Mouse (Mus musculus): ENCODE results near the gene Tbc1d17. TPM values are rescaled to one million over a fixed set of nuclear protein-coding genes. Genes with fewer than 3 reads are reported as not detected.
A peak's percentile ranks its signal among the peaks of the same experiment; 100 is the strongest.

The Tbc1d17 gene
- total RNA-seq, 2 experiments from 2014 or later: 36.7 to 57.6 TPM

DNA sequence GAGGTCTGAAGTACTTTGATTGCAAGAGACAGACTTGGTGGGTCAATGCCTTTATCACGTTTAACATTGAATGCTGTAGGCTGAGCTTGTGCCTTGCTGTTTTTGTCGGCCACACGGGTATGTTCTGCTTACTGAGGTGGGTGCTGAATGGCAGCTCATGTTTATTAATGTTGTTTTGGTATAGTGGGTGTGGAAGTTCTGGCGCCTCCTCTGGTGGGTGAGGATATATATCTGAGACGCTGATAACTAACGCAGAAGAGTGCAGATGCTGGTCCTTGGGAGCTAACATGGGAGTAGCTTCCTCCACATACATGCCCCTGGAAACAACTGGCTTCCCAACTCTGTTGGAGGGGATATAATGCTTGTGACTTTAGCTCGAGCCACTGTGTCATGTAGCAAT, 25.5 kb downstream of the Tbc1d17 start:
- DNase-seq: no peak

DNA sequence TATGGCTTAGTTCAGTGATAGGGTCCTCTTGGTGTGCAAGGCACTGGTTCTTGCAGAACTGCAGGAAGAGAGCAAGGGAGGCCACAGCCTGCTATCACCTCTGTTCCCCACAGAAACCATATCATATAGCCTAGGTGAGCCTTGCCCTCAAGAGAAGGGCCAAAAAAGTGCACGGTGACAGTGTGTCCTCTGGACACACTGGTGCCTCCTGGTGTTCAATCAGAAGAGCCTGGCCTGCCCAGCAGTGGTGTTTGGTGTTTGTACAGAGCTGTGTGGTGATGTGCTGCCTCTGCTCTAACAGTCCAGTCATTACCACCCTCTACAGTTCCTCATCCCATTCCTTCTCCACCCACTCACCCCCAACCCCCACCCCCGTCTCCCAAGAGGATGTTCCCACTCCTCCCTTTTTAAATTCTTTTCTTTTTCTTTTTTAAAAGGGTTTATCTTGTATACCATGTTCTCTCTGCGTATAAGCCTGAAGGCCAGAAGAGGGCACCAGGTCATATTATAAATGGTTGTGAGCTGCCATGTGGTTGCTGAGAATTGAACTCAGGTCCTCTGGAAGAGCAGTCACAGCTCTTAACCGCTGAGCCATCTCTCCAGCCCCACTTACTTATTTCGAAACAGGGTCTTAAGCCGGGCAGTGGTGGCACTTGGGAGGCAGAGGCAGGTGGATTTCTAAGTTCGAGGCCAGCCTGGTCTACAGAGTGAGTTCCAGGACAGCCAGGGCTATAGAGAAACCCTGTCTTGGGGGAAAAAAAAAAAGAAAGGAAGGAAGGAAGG, 27.0 kb downstream of the Tbc1d17 start:
- peak in 1 of 2 experiments; percentile 0 for DNase-seq

DNA sequence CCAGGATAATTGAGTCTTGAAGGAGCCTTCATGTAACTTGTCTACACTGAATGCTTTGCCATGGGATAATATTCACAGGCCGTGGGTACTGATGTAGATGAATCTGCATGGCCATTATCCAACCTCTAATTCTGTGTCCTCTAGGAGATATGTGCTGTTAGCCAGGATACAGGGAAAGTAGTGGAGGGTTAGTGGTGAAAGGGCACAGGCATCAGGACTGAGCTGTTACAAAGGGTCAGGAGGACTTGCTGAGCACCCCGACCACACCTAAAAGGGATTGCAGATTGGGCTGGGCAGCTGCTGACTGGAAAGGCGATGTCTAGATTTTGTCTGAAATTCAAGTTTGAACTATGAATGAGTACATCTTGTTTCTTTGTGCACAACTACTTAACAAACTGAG, 28.4 kb downstream of the Tbc1d17 start:
- no peak for DNase-seq

DNA sequence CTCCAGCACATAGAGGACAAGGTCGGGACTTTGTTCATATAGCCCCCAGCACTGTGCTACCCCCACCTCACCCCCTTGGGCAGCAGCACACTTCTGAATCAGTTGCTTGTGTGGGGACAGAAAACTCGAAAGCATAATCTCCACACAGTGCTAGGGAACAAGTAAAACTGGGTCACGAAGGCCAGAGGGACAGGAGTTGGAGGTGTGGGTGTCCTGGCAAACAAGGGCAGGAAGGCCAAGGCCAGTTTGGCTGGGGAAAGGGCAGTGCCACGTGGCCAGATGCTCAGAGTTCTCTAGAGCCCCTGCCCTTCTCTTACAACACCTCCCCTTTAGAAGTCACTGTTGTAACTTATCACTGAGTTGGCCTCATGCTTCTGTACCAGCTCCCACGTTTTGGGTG, 29.0 kb downstream of the Tbc1d17 start:
- DNase-seq: peak in 1 of 2 experiments; percentile 36

DNA sequence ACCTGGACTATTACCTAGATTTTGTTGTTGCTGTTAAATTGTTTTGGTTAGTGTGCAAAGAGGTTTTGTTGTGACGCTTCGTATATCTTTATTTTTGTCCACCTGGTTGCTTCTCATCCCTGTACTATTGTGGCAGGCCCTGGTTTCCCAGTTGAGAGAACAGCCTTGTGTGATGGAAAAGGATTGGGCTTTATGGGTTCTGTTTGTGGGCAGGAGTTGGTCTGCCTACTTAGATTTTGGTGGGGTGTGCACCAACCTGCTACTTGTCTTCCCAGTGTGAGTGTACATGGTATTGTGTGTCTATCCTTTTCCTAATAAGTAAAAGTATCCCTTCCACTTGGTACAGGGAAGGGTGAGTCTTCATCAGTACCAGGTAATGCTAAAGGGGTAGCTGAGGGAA, 29.5 kb downstream of the Tbc1d17 start:
- DNase-seq: no peak

DNA sequence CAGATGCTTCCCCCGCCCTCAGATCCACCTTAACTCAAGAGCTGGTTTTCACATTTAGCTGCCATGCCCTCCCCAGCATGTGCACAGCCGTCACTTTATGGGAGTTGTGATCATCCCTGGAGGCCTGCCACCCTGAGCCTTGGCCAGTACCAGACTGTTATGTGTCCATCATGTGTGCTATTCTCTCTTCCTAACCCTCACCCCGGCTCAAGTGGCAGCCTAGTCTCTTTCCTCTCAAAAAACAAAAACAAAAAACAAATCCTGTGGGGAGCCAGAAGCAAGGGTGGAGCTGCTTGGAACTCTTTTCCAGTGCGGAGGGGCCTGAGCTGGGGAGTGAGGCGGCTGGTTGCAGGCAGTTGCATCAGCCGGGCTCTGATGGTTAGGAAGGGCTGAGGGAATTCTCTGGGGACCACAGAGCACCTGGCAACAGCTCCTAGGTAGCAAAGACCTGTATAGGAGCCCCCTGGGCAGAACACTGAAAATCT, 30.1 kb downstream of the Tbc1d17 start:
- peak; percentile 69 to 77 for DNase-seq

DNA sequence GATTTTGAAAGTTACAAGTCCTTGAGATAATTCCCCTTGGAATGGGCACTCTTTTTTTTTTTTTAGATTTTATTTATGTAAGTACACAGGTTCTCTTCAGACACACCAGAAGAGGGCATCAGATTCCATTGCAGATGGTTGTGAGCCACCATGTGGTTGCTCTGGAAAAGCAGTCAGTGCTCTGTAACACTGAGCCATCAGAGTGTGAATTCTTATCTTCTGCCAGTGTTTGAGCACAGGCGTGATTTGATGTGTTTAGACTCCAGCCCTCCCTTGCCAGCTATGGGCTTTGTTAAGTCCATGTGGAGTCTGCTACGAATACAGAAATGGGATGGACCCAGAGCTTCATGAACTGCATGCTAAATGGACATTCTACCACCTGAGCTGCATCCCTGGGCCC, 30.7 kb downstream of the Tbc1d17 start:
- peak in 1 of 2 experiments; percentile 32 for DNase-seq

DNA sequence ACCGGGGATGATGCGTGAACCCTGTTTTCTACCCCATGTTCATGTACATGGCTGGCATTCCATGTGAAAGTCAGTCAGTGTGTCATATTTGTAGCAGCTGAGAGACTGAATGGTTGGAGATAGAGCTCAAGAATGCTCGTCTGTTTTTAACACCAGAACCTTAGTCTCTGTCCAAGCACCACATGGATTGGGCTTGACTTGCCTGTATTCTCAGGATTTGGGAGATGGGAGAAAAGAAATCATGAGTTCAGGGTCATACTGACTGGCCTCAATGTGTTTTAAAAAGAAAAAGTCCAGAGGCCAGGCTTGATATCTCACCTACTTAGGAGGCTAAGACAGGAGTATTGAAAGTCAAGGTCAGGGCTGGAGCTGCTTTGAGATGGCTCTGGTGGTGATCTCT, 31.4 kb downstream of the Tbc1d17 start:
- peak in 1 of 2 experiments; percentile 25 for DNase-seq

DNA sequence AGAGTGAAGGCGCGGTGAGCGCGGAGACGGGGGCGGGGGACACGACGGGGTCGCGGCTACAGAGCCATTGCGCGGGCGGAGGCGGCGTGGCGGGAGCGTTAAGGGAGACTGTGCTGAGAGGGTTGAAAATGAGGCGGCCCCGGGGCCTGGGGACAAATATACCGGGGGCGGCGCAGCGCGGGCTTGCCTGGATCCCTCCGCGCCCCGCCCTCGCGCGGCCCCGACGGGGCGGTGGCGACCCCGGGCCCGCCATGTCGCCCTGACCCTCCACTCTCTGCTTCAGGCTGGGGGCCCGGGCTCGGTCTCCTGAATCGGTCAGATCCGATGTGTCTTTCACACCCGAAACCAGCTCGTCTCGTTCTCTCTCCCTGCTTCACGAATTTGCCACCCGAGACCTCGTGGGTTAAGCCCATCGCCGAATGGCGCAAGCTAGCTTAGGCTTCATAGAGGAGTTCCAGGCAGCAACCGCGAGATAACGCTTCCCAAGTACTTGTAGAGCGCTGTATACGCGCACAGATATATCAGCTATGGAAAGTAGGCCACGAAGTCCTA, 32.3 kb downstream of the Tbc1d17 start, which contains the start of gene Atf5:
Atf5 (minus strand) TSS at position 189 of the 552 bp plus-strand sequence.
- peak in 1 of 2 experiments; percentile 82 for DNase-seq

DNA sequence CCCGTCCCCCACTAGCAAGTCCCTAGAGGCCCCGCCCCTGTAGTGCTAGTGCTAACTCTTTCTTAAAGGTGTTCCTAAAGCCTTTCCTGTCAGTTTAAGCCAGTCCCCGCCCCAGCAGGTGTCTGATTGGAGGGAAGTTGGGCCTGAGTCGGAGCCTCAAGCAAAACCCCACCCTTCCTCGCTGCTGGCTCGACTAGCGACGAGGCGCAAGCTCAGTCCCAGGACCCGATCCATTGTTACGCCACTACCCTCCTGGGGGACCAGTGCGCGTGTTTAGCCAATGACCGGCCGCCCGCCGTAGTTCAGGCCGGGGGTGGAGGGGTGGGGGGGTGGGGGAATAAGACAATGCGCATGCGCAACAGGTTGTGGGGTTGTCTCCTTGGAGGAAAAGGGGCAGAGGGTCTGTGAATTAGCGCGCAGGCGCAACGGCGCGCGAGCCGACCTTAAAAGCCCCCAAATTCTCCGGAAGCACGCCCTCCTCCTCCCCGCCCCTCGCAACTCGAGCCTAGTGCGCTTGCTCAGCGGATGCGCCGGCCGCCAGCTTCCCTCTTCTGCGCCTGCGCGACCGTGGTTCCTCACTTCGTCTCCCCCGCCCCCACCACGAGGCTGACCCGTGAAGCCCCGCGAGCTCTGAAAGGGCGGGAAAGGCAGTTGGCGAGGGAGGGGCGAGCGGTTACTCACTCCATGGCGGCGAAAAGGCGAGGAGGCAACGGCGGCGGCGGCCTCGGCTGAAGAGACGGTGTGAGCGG, 33.0 kb downstream of the Tbc1d17 start, which contains the start of the genes Nup62 and Il4i1:
Nup62 (plus strand) TSS at position 368 of the 749 bp plus-strand sequence.
Il4i1 (plus strand) TSS at position 667 of the 749 bp plus-strand sequence.
- peak; percentile 99 for DNase-seq

DNA sequence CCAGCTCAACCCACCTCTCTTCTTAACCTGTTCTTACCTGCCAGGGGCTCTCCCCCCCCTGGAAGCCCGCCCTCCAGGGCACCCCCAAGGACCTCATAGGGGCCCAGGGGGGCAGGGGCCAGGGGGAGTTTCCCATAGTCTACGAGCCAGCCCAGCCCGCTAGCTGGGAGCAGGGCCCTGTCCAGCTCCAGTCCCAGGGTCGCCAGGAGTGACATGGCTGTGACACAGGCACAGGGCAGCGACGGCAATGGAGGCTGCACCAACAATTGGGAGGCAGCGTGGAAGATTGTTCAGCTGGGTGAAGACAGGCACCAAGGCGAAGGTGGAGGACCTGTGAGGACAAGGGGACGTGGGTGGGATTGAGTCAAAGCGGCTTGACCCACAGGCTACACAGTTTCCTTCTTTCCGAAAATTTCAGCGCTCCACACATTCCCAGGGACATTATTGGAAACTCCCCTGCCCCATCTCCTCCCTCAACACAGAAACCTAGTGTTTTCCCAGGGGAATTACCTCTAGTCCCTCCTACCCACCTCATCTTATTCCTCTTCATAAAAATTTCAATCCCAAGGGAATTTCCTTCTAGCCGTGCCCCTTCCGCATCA, 33.8 kb downstream of the Tbc1d17 start:
- DNase-seq: no peak

DNA sequence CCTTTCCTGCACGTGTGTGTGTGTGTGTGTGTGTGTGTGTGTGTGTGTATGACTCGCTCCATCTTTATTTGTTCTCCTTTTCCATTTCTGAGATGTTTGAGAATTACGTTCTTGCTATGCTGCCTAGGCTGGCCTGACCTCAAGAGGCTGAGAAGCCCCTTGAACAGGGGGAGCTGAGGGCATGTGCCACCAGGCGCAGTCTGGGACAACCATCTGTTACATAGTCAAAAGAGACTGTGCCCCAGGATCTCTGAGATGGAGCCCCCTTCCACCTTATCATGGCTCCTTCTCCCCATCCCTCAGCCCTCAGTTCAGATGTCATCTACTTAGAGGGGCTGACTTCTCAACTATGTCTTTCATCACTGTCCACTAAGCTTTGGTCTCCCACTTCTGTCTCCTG, 34.5 kb downstream of the Tbc1d17 start:
- DNase-seq: peak in 1 of 2 experiments; percentile 5

DNA sequence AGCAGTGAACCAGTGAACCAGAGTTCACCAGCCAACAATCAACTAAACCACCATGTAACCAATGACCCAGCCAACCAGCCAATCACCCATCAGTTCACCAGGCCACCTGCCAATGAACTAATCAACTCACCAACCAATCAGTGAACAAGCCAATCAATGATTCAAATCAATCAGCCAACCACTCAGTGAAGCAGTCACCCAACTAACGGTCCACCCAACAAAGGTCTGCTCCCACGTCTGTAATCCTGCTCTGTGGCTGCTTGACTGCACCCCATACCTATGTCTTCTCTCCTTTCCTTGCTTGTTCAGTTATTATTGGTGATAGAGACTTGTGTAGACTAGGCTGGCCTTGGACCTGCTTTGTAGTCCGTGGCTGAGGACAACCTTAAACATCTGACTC, 34.9 kb downstream of the Tbc1d17 start:
- DNase-seq: no peak

DNA sequence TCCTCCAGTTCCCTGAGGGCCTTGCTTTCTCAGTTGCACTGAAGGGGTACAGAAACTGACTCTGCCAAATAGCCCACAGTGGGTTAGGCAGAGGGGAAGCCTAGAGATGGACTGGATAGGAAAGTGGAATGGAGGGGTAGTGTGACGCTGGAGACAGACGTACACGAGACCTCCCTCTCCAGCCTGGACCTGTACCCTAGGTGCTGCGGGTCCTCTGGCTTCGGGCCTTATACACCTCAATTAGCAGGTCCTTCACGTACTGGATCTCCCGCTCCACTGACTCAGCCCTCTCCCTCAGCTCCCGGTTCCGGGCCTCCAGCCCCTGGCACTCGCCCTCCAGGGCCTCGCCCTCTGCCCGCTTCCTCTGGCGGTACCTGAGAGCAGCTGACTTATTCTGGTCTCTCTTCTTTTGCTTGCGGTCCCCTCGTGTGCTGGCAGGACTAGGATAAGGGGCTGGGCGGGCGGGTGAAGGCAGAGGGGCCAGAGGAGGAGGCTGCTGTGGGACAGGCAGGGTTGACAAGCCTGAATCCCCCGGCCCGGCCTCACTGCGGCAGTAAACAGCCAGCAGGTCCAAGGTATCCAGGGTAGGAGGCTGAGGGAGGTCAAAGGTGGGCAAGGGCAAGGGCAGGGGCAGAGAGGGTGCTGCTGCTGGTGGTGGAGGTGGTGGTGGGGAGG, 36.1 kb downstream of the Tbc1d17 start:
- DNase-seq: no peak

DNA sequence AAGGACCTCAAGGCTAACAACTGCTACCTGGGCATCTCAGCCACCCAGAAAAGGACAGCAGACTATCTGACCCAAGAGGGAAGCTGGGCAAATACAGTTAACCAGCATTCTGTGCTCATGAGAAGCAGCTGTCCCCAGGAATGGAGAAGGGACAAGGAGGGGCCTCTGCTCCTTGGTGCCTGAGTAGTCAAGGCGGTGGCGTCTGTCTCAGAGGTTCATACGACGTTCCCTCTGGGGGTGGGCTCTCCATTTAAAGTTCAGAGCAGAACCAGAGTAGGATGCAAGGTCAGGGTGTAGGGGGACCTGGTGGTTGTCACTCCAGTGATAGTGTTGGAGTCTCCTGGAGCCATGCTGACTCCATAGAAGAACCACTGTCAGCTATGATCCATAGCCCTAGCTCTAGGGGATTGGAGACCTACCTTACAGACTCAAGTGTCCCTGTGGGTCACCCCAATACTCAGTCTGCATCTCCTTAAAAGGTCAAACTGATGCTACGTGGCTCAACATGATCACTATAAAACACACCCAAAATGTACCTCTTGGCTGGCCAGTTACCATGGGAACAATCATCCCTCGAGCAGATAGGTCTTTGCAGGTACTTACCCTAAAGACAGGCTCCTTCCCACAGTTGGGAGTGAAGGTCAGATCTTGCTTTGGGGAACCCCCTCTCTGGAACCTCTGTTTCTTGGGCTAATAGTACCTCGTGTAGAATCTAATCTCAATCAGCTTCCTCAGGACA, 37.9 kb downstream of the Tbc1d17 start:
- DNase-seq: no peak

DNA sequence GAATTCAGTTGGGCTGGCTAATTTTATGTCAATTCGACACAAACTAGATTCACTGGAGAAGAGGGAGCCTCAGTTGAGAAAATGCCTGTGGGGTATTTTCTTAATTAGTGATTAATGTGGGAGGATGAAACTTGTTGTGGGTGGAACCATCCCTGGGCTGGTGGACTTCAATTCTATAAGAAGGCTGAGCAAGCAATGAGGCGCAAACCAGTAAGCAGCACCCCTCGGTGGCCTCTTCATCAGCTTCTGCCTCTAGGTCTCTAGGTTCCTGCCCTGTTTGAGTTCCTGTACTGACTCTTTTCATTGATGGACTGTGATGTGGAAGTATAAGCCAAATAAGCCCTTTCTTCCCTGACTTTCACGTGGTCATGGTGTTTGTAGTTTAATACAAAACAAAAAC, 38.5 kb downstream of the Tbc1d17 start:
- no peak for DNase-seq

DNA sequence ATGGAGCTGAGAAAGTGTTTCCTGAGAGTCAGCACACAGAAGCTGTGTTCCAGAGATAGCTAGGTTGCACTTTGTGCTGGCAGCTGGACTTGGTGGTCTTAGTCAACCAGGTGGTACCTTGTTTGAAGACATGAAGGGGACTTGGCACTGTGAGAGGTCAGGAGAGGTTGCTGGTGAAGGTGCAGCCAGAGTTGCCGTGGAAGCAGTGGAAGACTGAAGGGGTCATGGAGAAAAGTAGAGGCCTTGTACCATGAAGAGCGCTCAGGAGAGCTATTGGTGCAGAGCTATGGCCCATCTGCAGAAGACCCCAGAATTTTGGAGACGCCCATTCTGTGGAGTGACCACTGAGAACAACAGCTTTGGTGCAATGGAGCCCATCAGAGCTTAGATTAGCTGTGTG, 39.4 kb downstream of the Tbc1d17 start:
- no peak for DNase-seq

DNA sequence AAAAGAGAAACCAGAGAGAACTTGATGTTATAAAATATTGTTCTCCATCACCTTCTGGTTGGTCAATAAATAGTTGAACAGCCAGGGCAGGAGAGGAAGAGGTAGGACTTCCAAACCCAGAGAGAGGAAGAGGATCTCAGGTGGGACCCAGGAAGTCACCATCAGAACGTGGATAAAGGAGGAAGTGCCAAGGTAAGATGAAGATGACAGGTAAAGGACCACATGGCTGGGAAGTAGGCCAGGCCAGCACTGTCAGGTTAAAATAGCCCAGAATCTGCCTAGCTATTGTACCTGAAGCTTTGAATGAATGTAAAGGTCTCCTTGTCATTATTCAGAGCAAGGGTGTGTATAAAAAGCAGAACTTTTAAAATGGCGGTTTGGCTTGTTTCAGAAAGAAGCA, 40.0 kb downstream of the Tbc1d17 start:
- no peak for DNase-seq

DNA sequence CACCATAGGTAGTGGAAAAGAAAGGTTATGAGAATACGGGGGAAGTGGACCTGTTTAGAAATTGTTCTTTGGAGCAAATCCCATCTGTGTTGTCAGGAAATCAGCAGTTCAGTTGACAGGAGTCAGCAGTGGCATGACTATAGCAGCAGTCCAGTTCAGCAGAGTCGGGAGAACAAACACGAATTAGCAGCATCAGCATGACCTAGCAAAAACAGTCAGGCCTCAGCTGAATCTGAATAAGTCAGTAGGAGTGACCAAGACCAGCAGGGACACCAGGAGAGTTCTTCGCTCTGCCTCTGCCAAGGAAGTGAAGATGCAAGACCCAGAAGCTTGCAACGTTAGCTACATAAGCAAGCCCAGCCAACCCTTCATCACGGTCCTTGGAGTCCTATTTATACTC, 56.1 kb downstream of the Tbc1d17 start:
- no peak for DNase-seq

DNA sequence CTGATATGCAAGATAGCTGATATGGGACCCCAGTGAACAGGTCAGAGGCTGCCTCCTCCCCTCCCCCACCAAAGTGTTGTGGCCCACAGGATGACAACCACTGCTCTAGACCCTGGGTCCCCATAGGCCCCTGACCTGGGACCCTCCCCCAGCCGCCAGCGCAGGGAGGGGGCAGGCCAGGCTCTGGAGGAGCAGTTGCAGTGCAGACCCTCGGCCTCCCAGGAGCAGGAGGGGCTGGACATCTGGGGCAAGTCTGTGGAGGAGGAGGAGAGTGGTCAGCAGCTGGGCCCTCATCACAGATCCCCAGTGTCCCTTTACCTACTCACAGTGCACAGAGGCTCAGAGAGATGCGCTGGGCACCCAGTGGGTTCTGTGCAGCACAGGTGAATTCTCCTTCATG, 58.8 kb downstream of the Tbc1d17 start:
- DNase-seq: no peak

DNA sequence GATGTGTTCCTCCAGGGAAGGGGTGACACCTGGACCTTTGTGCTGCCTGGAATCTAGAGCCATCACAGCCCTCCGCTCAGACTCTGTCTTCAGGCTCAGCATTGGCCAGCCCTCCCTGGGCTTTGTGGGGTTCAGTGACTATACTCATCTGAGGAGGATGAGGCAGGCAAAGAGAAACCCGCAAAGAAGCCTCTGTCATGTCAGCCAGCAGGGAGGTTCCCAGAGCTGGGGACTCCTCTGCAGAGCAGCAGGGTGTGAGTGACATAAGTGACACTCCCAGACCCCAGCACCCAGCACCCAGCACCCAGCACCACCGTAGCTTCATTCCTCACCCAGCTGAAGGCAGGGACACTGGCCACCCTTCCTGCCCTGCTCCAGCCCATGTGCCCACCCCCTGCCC, 59.3 kb downstream of the Tbc1d17 start:
- DNase-seq: no peak

Data from heart, adult 18-20 months (tissue).